Mouse (Mus musculus): Measurements from ENCODE around the gene Ppp3ca.

Gene Ppp3ca

GRCm38 (mm10) chr3:136814916-136815315, 145.0 kb downstream of the Ppp3ca start:
- DNase-seq, result no peak

GRCm38 (mm10) chr3:136816319-136816718, 146.4 kb downstream of the Ppp3ca start:
- no peak for DNase-seq

- DNase-seq, result no peak
Measured at GRCm38 (mm10) chr3:136818997-136819396, 149.1 kb downstream of the Ppp3ca start.

- no peak for DNase-seq
Measured at GRCm38 (mm10) chr3:136821039-136821438, 151.1 kb downstream of the Ppp3ca start.

- no peak for DNase-seq
Measured at GRCm38 (mm10) chr3:136821993-136822392, 152.1 kb downstream of the Ppp3ca start.

- no peak for DNase-seq
Measured at GRCm38 (mm10) chr3:136822431-136822830, 152.5 kb downstream of the Ppp3ca start.

GRCm38 (mm10) chr3:136828451-136828850, 158.5 kb downstream of the Ppp3ca start:
- DNase-seq, result no peak

- DNase-seq, result no peak
Measured at GRCm38 (mm10) chr3:136829109-136829508, 159.2 kb downstream of the Ppp3ca start.

- DNase-seq, result no peak
Measured at GRCm38 (mm10) chr3:136830687-136831220, 160.8 kb downstream of the Ppp3ca start.

GRCm38 (mm10) chr3:136833003-136833745, 163.2 kb downstream of the Ppp3ca start:
- no peak for DNase-seq

GRCm38 (mm10) chr3:136833893-136834292, 164.0 kb downstream of the Ppp3ca start:
- peak; percentile 19 to 29 for DNase-seq

- DNase-seq, result no peak
Measured at GRCm38 (mm10) chr3:136835851-136836250, 165.9 kb downstream of the Ppp3ca start.

- DNase-seq, result no peak
Measured at GRCm38 (mm10) chr3:136836319-136837193, 166.6 kb downstream of the Ppp3ca start.

- DNase-seq, result peak; percentile 29 to 68
Measured at GRCm38 (mm10) chr3:136837589-136837988, 167.7 kb downstream of the Ppp3ca start.

- DNase-seq, result no peak
Measured at GRCm38 (mm10) chr3:136841282-136841681, 171.4 kb downstream of the Ppp3ca start.

- no peak for DNase-seq
Measured at GRCm38 (mm10) chr3:136842384-136842783, 172.5 kb downstream of the Ppp3ca start.

- no peak for DNase-seq
Measured at GRCm38 (mm10) chr3:136843811-136844491, 174.0 kb downstream of the Ppp3ca start.

- peak in 1 of 2 experiments; percentile 39 for DNase-seq
Measured at GRCm38 (mm10) chr3:136849035-136849434, 179.1 kb downstream of the Ppp3ca start.

GRCm38 (mm10) chr3:136852921-136853320, 183.0 kb downstream of the Ppp3ca start:
- no peak for DNase-seq

GRCm38 (mm10) chr3:136853596-136853995, 183.7 kb downstream of the Ppp3ca start:
- DNase-seq, result no peak

- no peak for DNase-seq
Measured at GRCm38 (mm10) chr3:136855996-136856395, 186.1 kb downstream of the Ppp3ca start.

- DNase-seq, result peak; percentile 13 to 33
Measured at GRCm38 (mm10) chr3:136862051-136862837, 192.3 kb downstream of the Ppp3ca start.

All from kidney, postnatal 36 days (tissue).